Mouse (Mus musculus) forebrain, embryonic 13.5 days (tissue): Measurements from ENCODE around the gene Arl5a. TPM values are rescaled to one million over a fixed set of nuclear protein-coding genes. Genes with fewer than 3 reads are reported as not detected.

ENCODE experiments used
- ATAC-seq: fragments of 200-750 bp; cut with Nextera tagmentation; 2 replicates; pipeline ENCODE4 v1.8.0; 2017
- H3K27ac ChIP-seq: fragments of 300-500 bp; sonication (generic); 2 replicates; pipeline ENCODE4 v1.5.1; 2015; ENCODE audit warnings: inconsistent platforms, mild to moderate bottlenecking, moderate library complexity
- H3K27me3 ChIP-seq: fragments of 300-500 bp; sonication (generic); 2 replicates; pipeline ENCODE4 v1.6.1; 2015; ENCODE audit warnings: mild to moderate bottlenecking, inconsistent platforms
- H3K36me3 ChIP-seq: fragments of 300-500 bp; sonication (generic); 2 replicates; pipeline ENCODE4 v1.6.1; 2015; ENCODE audit warnings: mild to moderate bottlenecking, inconsistent platforms; ENCODE audit not compliant: poor library complexity, severe bottlenecking
- H3K4me1 ChIP-seq: fragments of 300-500 bp; sonication (generic); 2 replicates; pipeline ENCODE4 v1.6.1; 2015; ENCODE audit warnings: inconsistent platforms
- H3K4me2 ChIP-seq: fragments of 300-500 bp; sonication (generic); 2 replicates; pipeline ENCODE4 v1.6.1; 2015; ENCODE audit warnings: inconsistent platforms, mild to moderate bottlenecking, moderate library complexity
- H3K4me3 ChIP-seq: fragments of 300-500 bp; sonication (generic); 2 replicates; pipeline ENCODE4 v1.5.1; 2015; ENCODE audit warnings: mild to moderate bottlenecking, inconsistent platforms
- H3K9ac ChIP-seq: fragments of 300-500 bp; sonication (generic); 2 replicates; pipeline ENCODE4 v1.6.1; 2015; ENCODE audit warnings: mild to moderate bottlenecking, inconsistent platforms
- H3K9me3 ChIP-seq: fragments of 300-500 bp; sonication (generic); replicated peaks from 2 replicates; pipeline ENCODE4 v1.6.1; 2016; ENCODE audit warnings: inconsistent platforms
- WGBS: fragments of 180-500 bp; shearing (Covaris S2); methylation state at CpG from one replicate; pipeline ENCODE4 v1.1.7; 2015; 5-methylcytosine and 5-hydroxymethylcytosine counted together
- polyA plus RNA-seq: library from polyadenylated mRNA; unstranded; fragments of >200 nt; fragmentation: Nextera tagmentation; extraction: Ambion mirVana; gene quantifications from 2 replicates; pipeline ENCODE4 v1.2.1, GENCODE M21; 2015

The Arl5a gene
- polyA plus RNA-seq = 43.2 and 47.4 TPM in 2 replicates

GRCm38 (mm10) chr2:52424747-52425522, at the start of gene Arl5a:
TSS of gene Arl5a (minus strand) at chr2:52424901.
- Histone ChIP-seq H3K9ac (peak within 1 kb of the TSS; percentile 93), H3K27me3 (no peaks in the 10 kb centered on the region), H3K36me3 (no peaks in the 10 kb centered on the region), H3K4me1 (peaks cover 34% of the 10 kb centered on the region), H3K27ac (peak within 1 kb of the TSS; percentile 89), H3K4me2 (peak within 1 kb of the TSS; percentile 68), H3K9me3 (no peaks in the 10 kb centered on the region), H3K4me3 (peak within 1 kb of the TSS; percentile 95)
- WGBS = 2% methylated on average over 39 of the region's 57 CpGs
- peak; percentile 94 for ATAC-seq

- 40% methylated on average over 4 of the region's 4 CpGs for WGBS
Measured at GRCm38 (mm10) chr2:52471545-52472291, 47.0 kb upstream of the Arl5a start.

GRCm38 (mm10) chr2:52470044-52470560, 45.4 kb upstream of the Arl5a start:
- no peak for ATAC-seq
- H3K4me1 ChIP-seq = no peaks in the 10 kb centered on the region
- WGBS = 86% methylated on average over 4 of the region's 4 CpGs

More at GRCm38 (mm10) chr2:52471545-52472291, 47.0 kb upstream of the Arl5a start:
- ATAC-seq = peak; percentile 59; the same call in 1 of the 2 replicates
- no peak overlapping the region for H3K27ac ChIP-seq
- H3K9me3 ChIP-seq = no peaks in the 10 kb centered on the region
- H3K4me3 ChIP-seq = no peak overlapping the region
- H3K36me3 ChIP-seq = peaks cover 20% of the 10 kb centered on the region; the same call in 1 of the 2 replicates
- H3K4me1 ChIP-seq = no peaks in the 10 kb centered on the region
- no peak overlapping the region for H3K9ac ChIP-seq
- H3K4me2 ChIP-seq = no peak overlapping the region
- H3K27me3 ChIP-seq = no peaks in the 10 kb centered on the region

GRCm38 (mm10) chr2:52467629-52468028, 42.9 kb upstream of the Arl5a start:
- 87% methylated on average over 6 of the region's 6 CpGs for WGBS
- H3K9me3 ChIP-seq = no peaks in the 10 kb centered on the region
- H3K36me3 ChIP-seq = no peaks in the 10 kb centered on the region
- H3K4me1 ChIP-seq = no peaks in the 10 kb centered on the region
- H3K9ac ChIP-seq = no peak overlapping the region
- H3K4me3 ChIP-seq = no peak overlapping the region
- no peak for ATAC-seq
- no peak overlapping the region for H3K27ac ChIP-seq
- H3K27me3 ChIP-seq = no peaks in the 10 kb centered on the region
- no peak overlapping the region for H3K4me2 ChIP-seq

More at GRCm38 (mm10) chr2:52470044-52470560, 45.4 kb upstream of the Arl5a start:
- Histone ChIP-seq H3K9ac (no peak overlapping the region), H3K27ac (no peak overlapping the region), H3K27me3 (no peaks in the 10 kb centered on the region), H3K36me3 (peaks cover 18% of the 10 kb centered on the region; the same call in 1 of the 2 replicates), H3K4me3 (no peak overlapping the region), H3K9me3 (no peaks in the 10 kb centered on the region), H3K4me2 (no peak overlapping the region)

- Histone ChIP-seq H3K27me3 (no peaks in the 10 kb centered on the region), H3K27ac (no peak overlapping the region), H3K4me3 (no peak overlapping the region), H3K9me3 (no peaks in the 10 kb centered on the region), H3K4me1 (no peaks in the 10 kb centered on the region), H3K36me3 (no peaks in the 10 kb centered on the region), H3K9ac (no peak overlapping the region), H3K4me2 (no peak overlapping the region)
- ATAC-seq = no peak
- 89% methylated on average over 12 of the region's 12 CpGs for WGBS
Measured at GRCm38 (mm10) chr2:52461206-52461967, 36.7 kb upstream of the Arl5a start.

GRCm38 (mm10) chr2:52455606-52456479, 31.1 kb upstream of the Arl5a start:
- no peak overlapping the region for H3K9ac ChIP-seq
- H3K27ac ChIP-seq = no peak overlapping the region
- H3K4me3 ChIP-seq = no peak overlapping the region
- H3K4me2 ChIP-seq = no peak overlapping the region
- no peaks in the 10 kb centered on the region for H3K9me3 ChIP-seq
- no peaks in the 10 kb centered on the region for H3K27me3 ChIP-seq
- H3K36me3 ChIP-seq = peaks cover 9% of the 10 kb centered on the region; the same call in 1 of the 2 replicates
- no peaks in the 10 kb centered on the region for H3K4me1 ChIP-seq
- 62% methylated on average over 7 of the region's 7 CpGs for WGBS
- no peak for ATAC-seq

- Histone ChIP-seq H3K36me3 (peaks cover 13% of the 10 kb centered on the region; the same call in 1 of the 2 replicates), H3K9ac (no peak overlapping the region), H3K27me3 (no peaks in the 10 kb centered on the region), H3K4me3 (no peak overlapping the region), H3K4me1 (no peaks in the 10 kb centered on the region), H3K4me2 (no peak overlapping the region), H3K27ac (no peak overlapping the region), H3K9me3 (no peaks in the 10 kb centered on the region)
- ATAC-seq = no peak
- WGBS = 91% methylated on average over 8 of the region's 8 CpGs
Measured at GRCm38 (mm10) chr2:52449818-52450217, 25.1 kb upstream of the Arl5a start.

- Histone ChIP-seq H3K4me2 (no peak overlapping the region), H3K9me3 (no peaks in the 10 kb centered on the region), H3K4me3 (no peak overlapping the region), H3K4me1 (no peaks in the 10 kb centered on the region), H3K27me3 (no peaks in the 10 kb centered on the region), H3K9ac (no peak overlapping the region), H3K27ac (no peak overlapping the region), H3K36me3 (peaks cover 13% of the 10 kb centered on the region; the same call in 1 of the 2 replicates)
- 88% methylated on average over 1 of the region's 1 CpGs for WGBS
- no peak for ATAC-seq
Measured at GRCm38 (mm10) chr2:52448916-52449315, 24.2 kb upstream of the Arl5a start.

- Histone ChIP-seq H3K27me3 (no peaks in the 10 kb centered on the region), H3K4me1 (no peaks in the 10 kb centered on the region), H3K9ac (no peak overlapping the region), H3K4me2 (no peak overlapping the region), H3K4me3 (no peak overlapping the region), H3K9me3 (no peaks in the 10 kb centered on the region), H3K36me3 (peaks cover 12% of the 10 kb centered on the region; the same call in 1 of the 2 replicates), H3K27ac (no peak overlapping the region)
- no peak for ATAC-seq
- WGBS = 67% methylated on average over 5 of the region's 5 CpGs
Measured at GRCm38 (mm10) chr2:52446648-52447047, 21.9 kb upstream of the Arl5a start.

GRCm38 (mm10) chr2:52442125-52442524, 17.4 kb upstream of the Arl5a start:
- H3K27me3 ChIP-seq = no peaks in the 10 kb centered on the region
- WGBS = 36% methylated on average over 5 of the region's 5 CpGs
- H3K4me1 ChIP-seq = peaks cover 5% of the 10 kb centered on the region; the same call in 1 of the 2 replicates
- H3K27ac ChIP-seq = no peak overlapping the region; the same call in 1 of the 2 replicates
- H3K9ac ChIP-seq = no peak overlapping the region
- no peaks in the 10 kb centered on the region for H3K36me3 ChIP-seq
- H3K9me3 ChIP-seq = no peaks in the 10 kb centered on the region
- ATAC-seq = no peak
- H3K4me2 ChIP-seq = no peak overlapping the region
- H3K4me3 ChIP-seq = no peak overlapping the region
